Mouse (Mus musculus): ENCODE data around the gene Snx8.

GRCm38 (mm10) chr5:140345244-140345643 lies 43.8 kb downstream of the Snx8 start:
- TF ChIP-seq POLR2A (IDR thresholded peaks at IDR 0.05; ENCODE audit: borderline replicate concordance, extremely low read depth, insufficient read depth, insufficient read length, poor library complexity, severe bottlenecking) (no peak), CTCF (IDR thresholded peaks at IDR 0.05; ENCODE audit: borderline replicate concordance, extremely low read depth, insufficient read depth, insufficient read length) (no peak)
